Comparison of ENCODE assay signal across 8 mouse cellular contexts in genomic region chr3:109027515-109027987, GRCm38 (mm10). TPM values are rescaled to one million over a fixed set of nuclear protein-coding genes. Genes with fewer than 3 reads are reported as not detected.
A peak's percentile ranks its signal among the peaks of the same experiment; 100 is the strongest.
DNase-seq lines count a peak whose midpoint lies in the region; ATAC-seq lines count a peak whose summit lies in the region.

TSS of gene Fam102b (minus strand) at chr3:109027607.

- peak; percentile 82 for ATAC-seq in embryonic facial prominence, embryonic 12.5 days (ENCODE audit: insufficient number of reproducible peaks, insufficient read depth, low FRiP score, low TSS enrichment)
- peak; percentile 71 for ATAC-seq in limb, embryonic 13.5 days (ENCODE audit: low FRiP score, low read depth)
- ATAC-seq in midbrain, embryonic 15.5 days (replicated peaks): peak; percentile 90

- no peaks in the 10 kb centered on the region for H3K27me3 ChIP-seq in embryonic facial prominence, embryonic 12.5 days
- no peaks in the 10 kb centered on the region for H3K27me3 ChIP-seq in limb, embryonic 13.5 days
- H3K27me3 ChIP-seq in midbrain, embryonic 15.5 days (replicated peaks): no peaks in the 10 kb centered on the region

- peak within 1 kb of the TSS; percentile 87 for H3K27ac ChIP-seq in embryonic facial prominence, embryonic 12.5 days
- peak within 1 kb of the TSS; percentile 85 for H3K27ac ChIP-seq in limb, embryonic 13.5 days
- peak within 1 kb of the TSS; percentile 85 for H3K27ac ChIP-seq in midbrain, embryonic 15.5 days

- peak within 1 kb of the TSS; percentile 64 for H3K4me3 ChIP-seq in embryonic facial prominence, embryonic 12.5 days
- peak within 1 kb of the TSS; percentile 74 for H3K4me3 ChIP-seq in limb, embryonic 13.5 days
- peak within 1 kb of the TSS; percentile 78 for H3K4me3 ChIP-seq in midbrain, embryonic 15.5 days

- H3K4me1 ChIP-seq in embryonic facial prominence, embryonic 12.5 days: peaks cover 26% of the 10 kb centered on the region
- peaks cover 53% of the 10 kb centered on the region for H3K4me1 ChIP-seq in limb, embryonic 13.5 days
- H3K4me1 ChIP-seq in midbrain, embryonic 15.5 days: peaks cover 38% of the 10 kb centered on the region

- H3K9me3 ChIP-seq in embryonic facial prominence, embryonic 12.5 days: no peaks in the 10 kb centered on the region
- H3K9me3 ChIP-seq in limb, embryonic 13.5 days: no peaks in the 10 kb centered on the region
- H3K9me3 ChIP-seq in midbrain, embryonic 15.5 days: no peaks in the 10 kb centered on the region

- H3K36me3 ChIP-seq in embryonic facial prominence, embryonic 12.5 days: no peaks in the 10 kb centered on the region
- peaks cover 3% of the 10 kb centered on the region; the same call in 1 of the 2 replicates for H3K36me3 ChIP-seq in limb, embryonic 13.5 days
- H3K36me3 ChIP-seq in midbrain, embryonic 15.5 days (replicated peaks): no peaks in the 10 kb centered on the region

- peak within 1 kb of the TSS; percentile 77 for H3K9ac ChIP-seq in embryonic facial prominence, embryonic 12.5 days
- H3K9ac ChIP-seq in limb, embryonic 13.5 days: peak within 1 kb of the TSS; percentile 90
- H3K9ac ChIP-seq in midbrain, embryonic 15.5 days: peak within 1 kb of the TSS; percentile 77

- under 1% methylated on average over 52 of the region's 54 CpGs for WGBS in embryonic facial prominence, embryonic 12.5 days
- WGBS in limb, embryonic 13.5 days: under 1% methylated on average over 32 of the region's 54 CpGs
- WGBS in midbrain, embryonic 15.5 days: under 1% methylated on average over 44 of the region's 54 CpGs

- H3K4me2 ChIP-seq in embryonic facial prominence, embryonic 12.5 days (replicated peaks): peak within 1 kb of the TSS; percentile 74
- H3K4me2 ChIP-seq in limb, embryonic 13.5 days (replicated peaks): peak within 1 kb of the TSS; percentile 84
- H3K4me2 ChIP-seq in midbrain, embryonic 15.5 days: peak within 1 kb of the TSS; percentile 65

- peak; percentile 92 for DNase-seq in 3T3-L1 (ENCODE audit: low read depth, low spot score)
- peak; percentile 91 to 94 for DNase-seq in adrenal gland, postnatal 36 days
- peak; percentile 99 for DNase-seq in heart, adult 11 months
- peak; percentile 87 for DNase-seq in kidney, adult 18-20 months
- peak; percentile 89 to 94 for DNase-seq in spleen, adult 18-20 months

RNA-seq across cellular contexts. Expression of gene Fam102b, which starts in this region (rescaled TPM):
- total RNA-seq in adrenal gland, postnatal 36 days (2021): 1 to 10 TPM; 9.3 to 9.7 TPM
- 11.6 and 15.1 TPM in 2 replicates for polyA plus RNA-seq in embryonic facial prominence, embryonic 12.5 days (2016; fragmentation: Nextera tagmentation; extraction: Ambion mirVana)
- 7.5 and 7.8 TPM in 2 replicates for polyA plus RNA-seq in limb, embryonic 13.5 days (2015; fragmentation: Nextera tagmentation; extraction: Ambion mirVana)
- 22.3 and 25.3 TPM in 2 replicates for polyA plus RNA-seq in midbrain, embryonic 15.5 days (2015; fragmentation: Nextera tagmentation; extraction: Ambion mirVana)

Comparison
In these comparisons a context has a peak if more than half of its experiments do, and no peak if none do; other contexts are left out.
1. Peak in every context shown above with its lines: DNase-seq, ATAC-seq, H3K4me3 ChIP-seq and H3K27ac ChIP-seq.